Mouse (Mus musculus): ENCODE results near the gene Psmc2. TPM values are rescaled to one million over a fixed set of nuclear protein-coding genes. Genes with fewer than 3 reads are reported as not detected.

Psmc2 gene
- total RNA-seq (2021), result 100 to 1,000 TPM; 114 TPM

DNA sequence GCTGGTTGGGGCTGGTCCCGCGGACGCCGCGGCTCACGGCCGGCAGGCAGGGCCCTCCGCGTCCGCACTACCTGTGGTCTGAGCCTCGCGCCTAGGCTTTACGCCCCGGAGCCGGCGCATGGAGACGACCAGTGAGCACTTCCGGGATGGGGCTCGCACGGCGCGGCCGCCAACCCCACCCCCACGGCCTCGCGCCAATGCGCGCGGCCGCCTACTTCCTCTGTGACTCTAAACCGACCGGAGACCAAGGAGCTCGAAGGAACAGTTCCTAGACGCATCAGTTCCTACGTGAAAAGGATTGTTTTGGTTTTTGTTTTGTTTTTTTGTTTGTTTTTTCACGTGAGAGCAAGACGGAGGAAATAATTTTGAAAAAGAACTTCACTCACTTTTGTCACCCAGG is at the start of gene Psmc2, which contains the start of gene Dnajc2:
Gene Psmc2, plus strand, starts transcription at position 231 of the 400 bp plus-strand sequence.
Gene Dnajc2, minus strand, starts transcription at position 199 of the 400 bp plus-strand sequence.
- peak; percentile 89 for DNase-seq

DNA sequence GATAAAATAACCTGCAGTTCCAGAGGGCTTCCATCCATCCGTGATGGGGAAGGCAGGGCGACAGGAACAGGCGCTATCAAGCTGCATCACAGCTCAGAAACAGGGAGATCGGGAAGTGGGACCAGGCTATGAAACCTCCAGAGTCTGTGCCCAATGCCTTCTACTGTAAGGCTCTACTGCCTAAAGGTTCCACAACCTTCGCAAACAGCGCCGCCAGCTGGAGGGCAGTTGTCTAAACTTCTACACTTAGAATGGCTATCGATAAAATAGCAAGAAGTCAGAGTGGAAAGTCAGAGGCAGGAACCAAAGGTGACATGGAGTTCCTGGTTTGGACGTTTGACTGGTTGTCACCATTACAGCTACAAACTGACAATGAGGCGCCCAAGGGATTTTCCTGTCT is 49.5 kb upstream of the Psmc2 start:
- peak; percentile 46 to 55 for DNase-seq

GRCm38 (mm10) chr5:21736046-21736445 is 49.0 kb upstream of the Psmc2 start:
- DNase-seq, result no peak

DNA sequence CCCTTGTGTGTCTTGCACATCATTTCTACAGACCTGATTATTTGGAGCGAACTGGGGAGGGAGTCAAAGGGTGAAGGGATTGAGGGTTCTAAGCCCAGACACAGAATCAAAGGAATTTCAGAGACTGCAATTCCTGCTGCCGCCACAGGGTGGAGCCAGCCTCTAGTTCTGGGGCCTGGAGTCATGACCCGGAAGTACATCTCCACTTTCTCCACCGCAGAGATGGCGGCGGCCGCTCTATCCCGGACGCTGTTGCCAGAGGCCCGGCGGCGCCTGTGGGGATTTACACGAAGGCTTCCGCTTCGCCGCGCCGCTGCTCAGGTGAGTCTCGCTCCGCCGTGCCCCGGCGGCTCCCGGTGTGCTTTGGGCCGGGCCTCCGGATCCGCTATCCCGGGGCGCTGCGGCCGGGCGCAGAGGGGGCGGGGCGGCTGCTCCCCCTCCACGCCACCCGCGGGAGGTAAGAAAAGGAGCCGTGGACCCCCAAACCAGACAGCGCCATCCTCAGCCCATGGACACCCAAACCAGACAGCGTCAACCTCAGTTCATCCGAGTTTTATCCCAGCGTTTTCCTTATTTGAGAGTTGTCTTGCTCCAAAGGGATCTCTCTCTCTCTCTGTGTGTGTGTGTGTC is 48.0 kb upstream of the Psmc2 start, which contains the start of gene Pmpcb:
Gene Pmpcb, plus strand, starts transcription at position 186 of the 630 bp plus-strand sequence.
- DNase-seq, result peak; percentile 85 to 86

- no peak for DNase-seq
Measured at GRCm38 (mm10) chr5:21737620-21738019, 47.5 kb upstream of the Psmc2 start.

DNA sequence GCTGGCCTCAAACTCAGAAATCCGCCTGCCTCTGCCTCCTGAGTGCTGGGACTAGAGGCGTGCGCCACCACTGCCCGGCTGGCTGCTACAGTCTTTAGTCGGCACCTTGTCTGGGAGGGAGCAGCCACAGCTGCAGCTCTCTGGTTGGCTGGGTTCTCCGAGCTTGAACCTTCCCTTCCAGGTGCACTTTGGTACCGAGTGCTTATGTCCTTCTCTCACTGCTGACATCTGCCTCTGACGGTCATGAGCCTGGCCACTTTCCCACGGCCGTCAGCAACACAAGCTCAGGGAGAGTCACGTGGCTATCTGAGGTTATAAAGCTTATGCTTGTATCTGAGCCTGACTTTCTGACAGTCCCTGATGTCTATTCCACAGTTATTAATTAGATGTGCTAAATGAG is 46.0 kb upstream of the Psmc2 start:
- DNase-seq, result no peak

GRCm38 (mm10) chr5:21739881-21740280 is 45.2 kb upstream of the Psmc2 start:
- no peak for DNase-seq

DNA sequence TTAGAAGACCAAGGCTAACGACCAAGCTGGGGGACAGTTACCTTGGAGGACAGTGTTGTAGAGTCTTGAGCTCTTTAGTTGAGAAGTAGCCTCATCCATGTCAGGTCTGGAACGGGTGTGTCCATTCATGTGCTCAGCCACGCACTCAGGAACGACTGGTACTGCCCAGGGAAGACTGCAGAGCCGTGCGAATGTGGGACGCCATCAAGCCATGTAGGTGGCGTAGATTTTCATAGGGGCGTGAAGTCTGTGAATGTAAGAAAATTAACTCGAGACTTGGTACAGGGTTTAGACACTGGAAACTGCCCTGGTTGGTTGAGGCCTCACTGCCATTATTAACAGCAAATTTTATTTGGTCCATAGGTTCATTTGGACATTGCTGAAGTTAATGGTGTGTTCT is 41.5 kb upstream of the Psmc2 start:
- no peak for DNase-seq

GRCm38 (mm10) chr5:21744651-21745050 is 40.4 kb upstream of the Psmc2 start:
- no peak for DNase-seq

DNA sequence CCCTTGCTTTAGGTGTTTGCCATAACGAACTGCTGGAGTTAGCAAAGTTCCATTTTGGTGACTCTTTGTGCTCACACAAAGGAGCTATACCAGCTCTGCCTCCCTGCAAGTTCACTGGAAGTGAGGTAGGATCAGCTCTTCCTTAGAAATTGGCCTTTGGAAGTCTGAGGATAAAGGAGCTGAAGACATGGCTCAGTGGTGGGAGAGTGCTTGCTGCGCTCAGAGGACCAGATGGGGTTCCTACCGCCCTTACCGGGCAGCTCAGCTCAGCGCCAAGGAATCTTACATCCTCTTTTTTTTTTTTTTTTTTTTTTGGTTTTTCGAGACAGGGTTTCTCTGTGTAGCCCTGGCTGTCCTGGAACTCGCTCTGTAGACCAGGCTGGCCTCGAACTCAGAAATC is 39.1 kb upstream of the Psmc2 start:
- no peak for DNase-seq

GRCm38 (mm10) chr5:21768506-21768905 is 16.6 kb upstream of the Psmc2 start:
- no peak for DNase-seq

- peak in 1 of 2 experiments; percentile 20 for DNase-seq
Measured at GRCm38 (mm10) chr5:21769841-21770240, 15.2 kb upstream of the Psmc2 start.

GRCm38 (mm10) chr5:21776491-21776890 is 8.6 kb upstream of the Psmc2 start:
- DNase-seq, result no peak

DNA sequence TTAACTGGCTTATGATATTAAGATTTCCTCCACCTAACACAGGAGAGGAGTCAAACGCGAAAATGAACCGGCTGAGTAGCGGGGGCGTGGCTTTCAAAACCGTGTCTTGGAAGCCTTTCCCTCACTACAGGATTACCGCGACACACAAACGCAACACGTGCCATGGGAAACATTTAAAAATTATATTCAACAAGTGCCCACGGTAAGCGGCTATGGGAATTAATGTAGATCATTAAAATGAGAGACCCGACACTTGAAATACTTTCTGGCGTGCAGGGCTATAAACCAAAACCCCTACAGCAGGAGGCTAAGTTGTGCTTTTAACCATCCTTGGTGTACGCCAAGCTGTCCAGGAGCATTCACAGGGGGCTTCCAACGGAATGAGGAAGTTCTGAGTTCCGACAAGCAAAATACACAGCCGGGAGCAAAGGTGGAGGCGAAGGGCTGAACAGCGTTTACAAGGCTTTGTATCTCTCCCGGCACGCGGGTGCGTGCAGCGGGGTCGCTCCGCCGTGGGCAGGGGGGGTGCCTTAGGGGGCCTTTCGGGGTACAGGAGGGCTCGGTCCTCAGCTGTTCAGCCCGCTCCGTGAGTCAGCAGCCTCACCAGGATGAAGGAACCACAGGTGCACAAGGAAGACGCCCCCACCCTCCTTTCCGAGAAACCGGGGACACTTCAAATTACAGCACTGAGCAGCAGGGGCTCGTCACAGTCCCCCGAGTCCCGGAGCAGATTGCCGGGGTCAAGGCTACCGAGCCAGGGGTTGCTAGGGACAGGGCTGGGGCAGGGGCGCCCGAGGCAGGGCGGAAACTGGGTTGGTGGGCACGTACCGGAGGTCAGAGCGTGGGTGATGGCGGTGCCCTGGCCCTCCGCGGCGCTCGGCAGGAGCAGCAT is 676 bp upstream of the Psmc2 start:
- DNase-seq, result no peak

- DNase-seq, result no peak
Measured at GRCm38 (mm10) chr5:21785776-21786175, 693 bp downstream of the Psmc2 start.

DNA sequence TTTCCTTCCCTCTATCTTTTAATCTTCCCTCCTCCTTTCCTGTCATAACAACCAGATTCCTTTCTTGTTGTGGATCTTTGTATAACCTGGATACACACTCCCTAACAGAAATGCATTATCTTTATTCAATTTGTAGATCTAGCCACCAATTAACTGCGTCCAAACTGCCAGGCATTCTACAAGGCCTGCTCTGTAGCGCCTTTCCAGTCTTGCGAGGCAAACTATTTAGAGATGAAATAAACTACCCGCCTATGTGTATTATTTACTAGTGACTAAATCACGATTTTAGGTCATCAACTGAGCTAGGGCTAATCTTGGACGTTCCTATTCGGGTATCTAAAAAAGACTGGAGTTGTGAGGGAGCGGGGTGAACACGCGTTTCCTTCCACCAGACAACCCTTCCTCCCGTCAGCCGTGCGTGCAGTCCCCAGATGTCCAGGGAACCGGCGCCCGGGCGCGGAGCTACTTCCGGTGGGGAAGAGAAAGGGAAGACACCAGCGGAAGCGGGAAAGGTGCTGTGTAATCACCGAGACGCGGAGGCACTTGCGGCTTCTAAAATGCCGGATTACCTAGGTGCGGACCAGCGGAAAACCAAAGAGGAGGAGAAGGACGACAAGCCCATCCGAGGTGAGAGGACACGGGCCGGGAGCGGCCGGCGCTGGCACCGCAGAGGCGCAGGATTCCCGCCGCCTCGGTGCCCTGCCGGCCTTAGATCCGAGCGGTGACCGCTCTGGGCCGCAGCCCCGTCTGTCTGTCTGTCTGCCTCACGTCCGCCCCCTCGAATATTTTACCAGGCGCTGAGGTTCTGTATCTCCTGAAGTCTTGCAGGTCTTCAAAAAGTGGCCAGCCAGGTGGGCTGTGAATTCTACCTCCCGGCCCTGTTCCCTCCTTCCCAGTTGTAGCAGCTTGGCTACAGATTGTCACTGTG is 1.4 kb downstream of the Psmc2 start:
- DNase-seq, result peak; percentile 91 to 94

GRCm38 (mm10) chr5:21787186-21788105 is 2.4 kb downstream of the Psmc2 start:
- no peak for DNase-seq

GRCm38 (mm10) chr5:21789061-21789460 is 4.0 kb downstream of the Psmc2 start:
- DNase-seq, result no peak

- no peak for DNase-seq
Measured at GRCm38 (mm10) chr5:21792166-21792565, 7.1 kb downstream of the Psmc2 start.

DNA sequence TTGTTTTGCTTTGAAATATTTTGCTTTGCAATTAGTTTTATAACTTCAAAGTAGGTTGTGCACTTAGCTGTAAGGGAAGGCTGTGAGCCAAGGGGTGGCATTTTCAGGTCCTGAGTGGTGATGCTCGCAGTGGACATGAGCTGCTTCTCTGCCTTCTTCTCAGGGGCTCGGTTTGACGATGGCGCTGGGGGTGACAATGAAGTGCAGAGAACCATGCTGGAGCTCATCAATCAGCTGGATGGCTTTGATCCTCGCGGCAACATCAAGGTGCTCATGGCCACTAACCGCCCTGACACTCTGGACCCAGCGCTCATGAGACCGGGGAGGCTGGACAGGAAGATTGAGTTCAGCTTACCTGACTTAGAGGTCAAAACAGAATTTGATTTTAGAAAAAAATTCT is 17.8 kb downstream of the Psmc2 start:
- no peak for DNase-seq

- DNase-seq, result no peak
Measured at GRCm38 (mm10) chr5:21803691-21804188, 18.7 kb downstream of the Psmc2 start.

Measured in layer of hippocampus, postnatal 36 days (tissue).